Mouse (Mus musculus) cortical plate, adult 2 months (tissue): ENCODE data around the gene Rab43.

Experiments
- CTCF ChIP-seq: fragments of 200-500 bp; IDR thresholded peaks from 2 replicates; pipeline ENCODE4 v1.5.1; 2011; ENCODE audit warnings: mild to moderate bottlenecking, control low read depth, low read length; ENCODE audit not compliant: insufficient read depth; ENCODE audit errors: extremely low read depth
- POLR2A ChIP-seq: fragments of 200-500 bp; IDR thresholded peaks from 2 replicates; pipeline ENCODE4 v1.6.1; 2011; ENCODE audit warnings: mild to moderate bottlenecking, low read length, control low read depth; ENCODE audit not compliant: insufficient read depth; ENCODE audit errors: extremely low read depth

DNA sequence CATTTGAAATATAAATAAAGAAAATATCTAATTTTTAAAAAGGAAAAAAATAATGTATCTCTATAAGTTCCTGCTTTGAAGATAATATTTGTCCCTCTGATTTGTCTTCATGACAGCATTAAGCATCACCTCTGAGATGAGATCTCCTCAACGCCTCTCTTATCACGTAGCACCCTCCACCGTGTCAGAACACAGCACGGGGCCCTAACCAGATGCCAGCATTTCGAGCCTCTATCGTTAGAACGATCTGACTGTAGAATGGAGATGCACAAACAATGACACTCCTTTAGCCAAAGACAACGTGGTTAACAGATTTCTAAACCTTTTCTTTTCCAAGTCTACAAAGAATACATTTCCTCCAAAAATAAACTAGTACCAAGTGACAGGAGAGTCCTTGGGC lies 27.9 kb downstream of the Rab43 start:
- TF ChIP-seq CTCF (no peak), POLR2A (no peak)
